Mouse (Mus musculus) stomach, embryonic 15.5 days (tissue): ENCODE measurements at regions not wholly inside any gene's neighbourhood (a gene's known extent, or its start where the extent isn't known, plus 50 kb on each side); places are given as distances from the start of the nearest gene placed in this dataset.

ENCODE experiments used
- ATAC-seq: fragments of 200-750 bp; cut with Nextera tagmentation; 2 replicates; pipeline ENCODE4 v1.8.0; 2017; ENCODE audit warnings: low read depth, moderate number of reproducible peaks, moderate TSS enrichment; ENCODE audit not compliant: insufficient read depth, low FRiP score
- H3K27ac ChIP-seq: fragments of 300-500 bp; sonication (generic); 2 replicates; pipeline ENCODE4 v1.5.1; 2015; ENCODE audit warnings: mild to moderate bottlenecking, inconsistent platforms
- H3K27me3 ChIP-seq: fragments of 300-500 bp; sonication (generic); replicated peaks from 2 replicates; pipeline ENCODE4 v1.6.1; 2015; ENCODE audit warnings: inconsistent platforms
- H3K36me3 ChIP-seq: fragments of 300-500 bp; sonication (generic); 2 replicates; pipeline ENCODE4 v1.6.1; 2015; ENCODE audit warnings: inconsistent platforms
- H3K4me1 ChIP-seq: fragments of 300-500 bp; sonication (generic); 2 replicates; pipeline ENCODE4 v1.6.1; 2015; ENCODE audit warnings: inconsistent platforms
- H3K4me2 ChIP-seq: fragments of 300-500 bp; sonication (generic); 2 replicates; pipeline ENCODE4 v1.6.1; 2015; ENCODE audit warnings: mild to moderate bottlenecking, inconsistent platforms
- H3K4me3 ChIP-seq: fragments of 300-500 bp; sonication (generic); replicated peaks from 2 replicates; pipeline ENCODE4 v1.5.1; 2015; ENCODE audit warnings: inconsistent platforms
- H3K9ac ChIP-seq: fragments of 300-500 bp; sonication (generic); 2 replicates; pipeline ENCODE4 v1.6.1; 2015; ENCODE audit warnings: inconsistent platforms
- H3K9me3 ChIP-seq: fragments of 300-500 bp; sonication (generic); 2 replicates; pipeline ENCODE4 v1.6.1; 2016; ENCODE audit warnings: inconsistent platforms
- WGBS: fragments of 180-500 bp; shearing (Covaris S2); methylation state at CpG from one replicate; pipeline ENCODE4 v1.1.7; 2015; 5-methylcytosine and 5-hydroxymethylcytosine counted together

GRCm38 (mm10) chr9:76734387-76734786, 167.5 kb upstream of the Fam83b start:
- H3K9ac ChIP-seq = no peak overlapping the region
- ATAC-seq = no peak
- no peak overlapping the region for H3K4me2 ChIP-seq
- H3K27ac ChIP-seq = no peak overlapping the region
- no peaks in the 10 kb centered on the region for H3K36me3 ChIP-seq
- no peaks in the 10 kb centered on the region for H3K9me3 ChIP-seq
- H3K4me1 ChIP-seq = no peaks in the 10 kb centered on the region
- 44% methylated on average over 1 of the region's 1 CpGs for WGBS
- no peaks in the 10 kb centered on the region for H3K27me3 ChIP-seq
- no peak overlapping the region for H3K4me3 ChIP-seq

- no peaks in the 10 kb centered on the region for H3K27me3 ChIP-seq
- H3K4me2 ChIP-seq = no peak overlapping the region
- H3K4me3 ChIP-seq = no peak overlapping the region
- no peaks in the 10 kb centered on the region for H3K4me1 ChIP-seq
- ATAC-seq = no peak
- H3K36me3 ChIP-seq = no peaks in the 10 kb centered on the region
- H3K9me3 ChIP-seq = no peaks in the 10 kb centered on the region
- H3K9ac ChIP-seq = no peak overlapping the region
- no peak overlapping the region for H3K27ac ChIP-seq
Observed at GRCm38 (mm10) chr9:76733812-76734211, 166.9 kb upstream of the Fam83b start.

DNA sequence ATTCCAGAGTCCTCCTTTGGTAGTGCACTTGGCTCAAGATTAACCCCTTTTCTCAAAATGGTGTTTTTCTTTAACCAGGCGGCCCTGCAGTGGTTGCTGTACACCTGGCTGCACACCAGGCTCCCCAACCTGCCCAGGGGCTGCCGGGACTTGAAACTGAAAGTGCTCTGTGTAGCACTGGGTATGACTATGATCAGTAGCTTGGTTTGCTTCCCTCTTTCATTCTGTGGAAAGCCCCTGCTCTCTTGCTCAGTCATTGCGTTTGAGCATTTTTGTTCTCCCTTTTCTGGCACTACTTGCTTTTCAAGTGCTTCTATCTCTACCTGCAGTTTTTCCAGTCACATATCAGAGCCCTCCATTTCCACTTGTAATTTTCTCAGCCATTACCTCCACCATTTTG, 156.0 kb upstream of the Fam83b start:
- no peak for ATAC-seq

DNA sequence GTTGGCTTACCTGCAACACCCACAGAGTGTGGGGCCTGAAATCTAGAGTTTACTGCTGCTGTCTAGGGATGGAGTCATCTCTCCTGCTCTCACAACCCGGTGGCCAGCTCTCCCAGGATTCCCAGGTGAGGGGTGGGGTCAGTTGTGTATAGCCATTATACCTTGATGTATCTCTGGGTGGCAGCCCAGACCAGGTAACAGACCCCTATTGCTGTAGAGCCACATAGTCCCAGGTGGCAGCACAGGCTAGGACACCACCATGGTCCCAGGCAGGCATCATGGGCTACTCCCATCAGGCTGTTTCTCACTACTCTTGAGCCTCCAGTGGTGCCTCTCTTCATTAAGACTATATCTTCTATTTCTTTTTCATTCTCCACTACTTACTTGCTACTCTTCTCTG, 148.9 kb upstream of the Fam83b start:
- no peaks in the 10 kb centered on the region for H3K27me3 ChIP-seq
- H3K4me1 ChIP-seq = no peaks in the 10 kb centered on the region
- no peak overlapping the region for H3K9ac ChIP-seq
- H3K9me3 ChIP-seq = no peaks in the 10 kb centered on the region
- ATAC-seq = no peak
- WGBS = 68% methylated on average over 1 of the region's 1 CpGs
- no peak overlapping the region for H3K27ac ChIP-seq
- no peak overlapping the region for H3K4me3 ChIP-seq
- H3K4me2 ChIP-seq = no peak overlapping the region
- H3K36me3 ChIP-seq = no peaks in the 10 kb centered on the region

More for the DNA sequence above, 156.0 kb upstream of the Fam83b start:
- WGBS = 79% methylated on average over 3 of the region's 3 CpGs
- no peak overlapping the region for H3K27ac ChIP-seq
- no peaks in the 10 kb centered on the region for H3K4me1 ChIP-seq
- H3K4me2 ChIP-seq = no peak overlapping the region
- H3K9ac ChIP-seq = no peak overlapping the region
- no peaks in the 10 kb centered on the region for H3K27me3 ChIP-seq
- H3K9me3 ChIP-seq = no peaks in the 10 kb centered on the region
- H3K4me3 ChIP-seq = no peak overlapping the region
- no peaks in the 10 kb centered on the region for H3K36me3 ChIP-seq

- no peaks in the 10 kb centered on the region for H3K27me3 ChIP-seq
- H3K4me1 ChIP-seq = no peaks in the 10 kb centered on the region
- no peak overlapping the region for H3K9ac ChIP-seq
- H3K9me3 ChIP-seq = no peaks in the 10 kb centered on the region
- 17% methylated on average over 1 of the region's 1 CpGs for WGBS
- no peak overlapping the region for H3K4me3 ChIP-seq
- no peak for ATAC-seq
- H3K36me3 ChIP-seq = no peaks in the 10 kb centered on the region
- no peak overlapping the region for H3K27ac ChIP-seq
- no peak overlapping the region for H3K4me2 ChIP-seq
Observed at GRCm38 (mm10) chr9:76706451-76706850, 139.5 kb upstream of the Fam83b start.

GRCm38 (mm10) chr9:76705786-76706185, 138.9 kb upstream of the Fam83b start:
- no peaks in the 10 kb centered on the region for H3K9me3 ChIP-seq
- 49% methylated on average over 5 of the region's 5 CpGs for WGBS
- H3K4me3 ChIP-seq = no peak overlapping the region
- H3K27me3 ChIP-seq = no peaks in the 10 kb centered on the region
- no peak overlapping the region for H3K9ac ChIP-seq
- H3K36me3 ChIP-seq = no peaks in the 10 kb centered on the region
- H3K27ac ChIP-seq = no peak overlapping the region
- no peak overlapping the region for H3K4me2 ChIP-seq
- no peaks in the 10 kb centered on the region for H3K4me1 ChIP-seq
- ATAC-seq = no peak

DNA sequence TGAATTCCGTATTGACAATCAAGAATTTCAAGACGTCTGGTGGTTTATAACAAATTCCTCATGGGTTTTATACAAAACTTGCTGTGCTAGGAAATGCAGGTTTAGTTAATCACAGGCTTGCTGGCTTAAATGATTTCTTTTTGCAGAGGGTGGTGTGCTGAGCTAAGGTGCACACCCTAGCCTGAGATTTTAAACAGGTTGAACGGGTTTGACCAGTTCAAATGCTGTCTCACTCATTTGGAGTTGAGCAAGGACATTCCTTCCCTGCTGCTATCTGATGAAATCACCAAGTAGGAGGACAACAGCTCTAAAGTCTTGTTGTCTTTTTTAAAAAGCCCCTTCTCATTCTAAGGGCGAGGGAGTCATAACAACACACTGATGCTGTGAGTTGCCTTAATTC, 128.6 kb upstream of the Fam83b start:
- Histone ChIP-seq H3K9me3 (no peaks in the 10 kb centered on the region), H3K36me3 (no peaks in the 10 kb centered on the region), H3K4me3 (no peak overlapping the region), H3K9ac (no peak overlapping the region), H3K27ac (peak overlapping the region; percentile 35; the same call in 1 of the 2 replicates), H3K4me2 (no peak overlapping the region), H3K4me1 (no peaks in the 10 kb centered on the region), H3K27me3 (no peaks in the 10 kb centered on the region)
- peak; percentile 72; the same call in 1 of the 2 replicates for ATAC-seq
- 51% methylated on average over 4 of the region's 4 CpGs for WGBS

DNA sequence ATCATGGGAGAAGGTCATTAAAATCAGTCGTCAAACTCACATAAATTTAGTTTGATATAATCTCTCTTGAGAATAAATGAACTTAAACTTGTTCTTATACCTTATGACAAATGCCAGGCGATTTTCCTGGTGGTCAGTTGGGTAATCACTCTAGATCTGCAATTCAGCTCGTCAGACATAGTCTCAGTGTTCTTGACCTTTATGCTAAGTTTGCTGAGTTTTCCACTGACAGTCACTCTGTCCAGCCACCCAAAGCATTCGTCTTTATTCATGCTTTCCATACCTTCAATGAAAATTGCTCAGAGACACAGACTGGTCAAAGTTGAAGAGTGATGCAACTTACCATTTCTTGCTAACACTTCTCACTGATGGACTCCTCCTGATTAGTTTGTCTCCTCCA, 126.1 kb upstream of the Fam83b start:
- Histone ChIP-seq H3K9me3 (no peaks in the 10 kb centered on the region), H3K27ac (no peak overlapping the region), H3K9ac (no peak overlapping the region), H3K4me2 (no peak overlapping the region), H3K27me3 (no peaks in the 10 kb centered on the region), H3K36me3 (no peaks in the 10 kb centered on the region), H3K4me1 (no peaks in the 10 kb centered on the region), H3K4me3 (no peak overlapping the region)
- no peak for ATAC-seq
- WGBS = 60% methylated on average over 4 of the region's 4 CpGs

GRCm38 (mm10) chr9:76660848-76661247, 93.9 kb upstream of the Fam83b start:
- WGBS = 20% methylated on average over 3 of the region's 3 CpGs

GRCm38 (mm10) chr9:76659798-76660197, 92.9 kb upstream of the Fam83b start:
- no peak overlapping the region for H3K27ac ChIP-seq
- no peak overlapping the region for H3K4me3 ChIP-seq
- no peak overlapping the region for H3K4me2 ChIP-seq
- H3K4me1 ChIP-seq = no peaks in the 10 kb centered on the region
- no peaks in the 10 kb centered on the region for H3K36me3 ChIP-seq
- H3K27me3 ChIP-seq = no peaks in the 10 kb centered on the region
- ATAC-seq = no peak
- no peaks in the 10 kb centered on the region for H3K9me3 ChIP-seq
- WGBS = 56% methylated on average over 3 of the region's 3 CpGs
- no peak overlapping the region for H3K9ac ChIP-seq

More at GRCm38 (mm10) chr9:76660848-76661247, 93.9 kb upstream of the Fam83b start:
- Histone ChIP-seq H3K4me3 (no peak overlapping the region), H3K27me3 (no peaks in the 10 kb centered on the region), H3K36me3 (no peaks in the 10 kb centered on the region), H3K4me1 (no peaks in the 10 kb centered on the region), H3K4me2 (no peak overlapping the region), H3K9ac (no peak overlapping the region), H3K27ac (no peak overlapping the region), H3K9me3 (no peaks in the 10 kb centered on the region)
- peak; percentile 63; the same call in 1 of the 2 replicates for ATAC-seq

DNA sequence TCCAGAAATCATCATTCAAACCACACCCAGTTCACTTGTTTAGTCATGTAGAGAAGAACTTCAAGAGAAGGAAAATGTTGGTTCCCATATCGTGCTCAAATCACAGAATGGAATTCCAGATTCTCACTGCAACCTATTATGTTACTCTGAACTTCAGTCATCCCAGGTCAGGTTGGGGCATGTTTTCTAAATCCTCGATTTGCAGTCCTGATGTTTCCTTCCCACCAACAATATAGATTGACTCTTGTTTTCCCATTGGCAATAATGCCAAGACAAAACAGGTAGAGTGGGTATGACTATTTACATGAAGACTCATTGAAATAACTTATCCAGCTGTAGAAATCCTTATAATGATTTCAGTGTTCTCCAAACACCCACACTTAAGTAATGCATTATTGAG, 86.4 kb upstream of the Fam83b start:
- no peak overlapping the region for H3K27ac ChIP-seq
- H3K27me3 ChIP-seq = no peaks in the 10 kb centered on the region
- no peak overlapping the region for H3K4me2 ChIP-seq
- H3K9ac ChIP-seq = no peak overlapping the region
- H3K4me3 ChIP-seq = no peak overlapping the region
- WGBS = 82% methylated on average over 2 of the region's 2 CpGs
- H3K4me1 ChIP-seq = no peaks in the 10 kb centered on the region
- no peaks in the 10 kb centered on the region for H3K9me3 ChIP-seq
- no peaks in the 10 kb centered on the region for H3K36me3 ChIP-seq
- no peak for ATAC-seq

DNA sequence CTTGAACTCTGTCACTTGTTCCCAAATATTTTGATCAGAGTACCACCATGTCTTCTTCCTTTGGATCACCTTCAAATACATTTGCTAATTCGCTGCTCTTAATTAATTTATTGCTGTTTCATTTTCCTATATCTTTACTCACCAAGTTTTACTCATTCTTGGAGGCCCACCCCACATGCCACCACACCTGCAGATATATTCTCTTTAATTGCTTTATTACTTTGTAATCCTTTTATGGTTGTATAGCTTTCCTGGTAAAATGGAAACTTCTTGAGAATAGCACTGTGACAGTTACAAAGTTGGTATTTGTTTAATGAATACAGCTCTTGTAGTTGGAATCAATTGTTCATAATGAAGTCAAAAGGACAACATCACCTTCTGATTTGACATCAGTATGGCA, 82.6 kb upstream of the Fam83b start:
- Histone ChIP-seq H3K9ac (no peak overlapping the region), H3K4me3 (no peak overlapping the region), H3K36me3 (no peaks in the 10 kb centered on the region), H3K9me3 (no peaks in the 10 kb centered on the region), H3K4me1 (no peaks in the 10 kb centered on the region), H3K27ac (no peak overlapping the region), H3K27me3 (no peaks in the 10 kb centered on the region), H3K4me2 (no peak overlapping the region)
- ATAC-seq = no peak
- 88% methylated on average over 1 of the region's 1 CpGs for WGBS

DNA sequence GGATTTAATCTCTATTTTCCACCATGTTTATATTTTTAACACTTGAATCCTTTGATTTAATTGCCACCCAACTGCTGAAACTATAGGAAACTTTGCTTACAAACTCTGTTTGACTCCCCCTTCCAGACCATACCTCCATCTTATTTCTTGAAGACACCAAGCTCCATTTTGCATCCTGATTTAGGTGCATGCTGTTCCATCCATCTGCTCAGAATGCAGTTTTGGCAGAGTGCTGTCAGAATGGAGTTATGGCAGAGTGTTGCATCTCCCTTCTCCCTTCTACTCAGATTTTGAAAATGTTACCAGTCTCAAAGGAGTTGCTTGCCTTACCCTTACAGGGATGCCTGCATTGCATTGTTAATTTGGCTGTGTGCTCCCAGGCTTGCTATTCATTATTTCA, 79.5 kb upstream of the Fam83b start:
- no peaks in the 10 kb centered on the region for H3K36me3 ChIP-seq
- no peak overlapping the region for H3K9ac ChIP-seq
- ATAC-seq = no peak
- no peaks in the 10 kb centered on the region for H3K27me3 ChIP-seq
- H3K27ac ChIP-seq = no peak overlapping the region
- no peak overlapping the region for H3K4me2 ChIP-seq
- no peak overlapping the region for H3K4me3 ChIP-seq
- no peaks in the 10 kb centered on the region for H3K9me3 ChIP-seq
- H3K4me1 ChIP-seq = no peaks in the 10 kb centered on the region
